Comparison of ENCODE assay signal across 9 mouse cellular contexts in the genomic region with DNA sequence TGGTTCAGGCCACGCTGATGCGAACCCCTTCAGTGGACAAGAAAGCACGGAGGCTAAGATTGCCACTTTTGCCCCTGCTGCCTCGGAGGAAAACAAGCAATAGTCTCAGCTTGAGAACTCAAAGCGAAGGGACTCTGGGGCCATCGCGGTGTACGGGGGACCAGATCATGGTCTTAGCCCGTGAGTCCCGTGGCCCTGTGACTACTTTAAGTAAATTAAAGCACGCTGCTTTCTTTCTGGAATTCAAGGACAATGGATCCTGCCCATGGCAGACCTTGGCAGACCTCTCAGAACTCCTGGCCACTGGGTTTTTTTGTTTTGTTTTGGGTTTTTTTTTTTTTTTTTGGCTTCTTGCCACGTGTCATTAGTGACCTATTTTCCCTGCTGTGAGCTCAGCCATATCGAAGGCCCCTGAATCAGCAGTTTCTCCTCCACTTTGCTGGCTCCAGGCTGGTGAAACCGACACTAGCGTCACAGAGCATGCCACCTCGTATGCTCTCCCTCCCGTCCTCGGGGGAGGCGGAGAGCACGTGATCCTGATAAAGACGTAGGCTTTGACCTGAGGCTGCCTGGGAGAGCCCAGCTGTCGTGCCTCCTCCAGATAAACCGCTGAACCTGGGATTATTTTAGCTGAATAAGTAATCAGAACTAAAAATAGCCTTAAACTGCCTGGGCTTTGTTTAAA.
DNase-seq lines count a peak whose midpoint lies in the region; ATAC-seq and TF ChIP-seq lines count a peak whose summit lies in the region.
"Had no signal": no experiment of that assay in that cellular context is flagged by ENCODE, and none has a peak within 500 bp of the region (broad histone marks: within the 10 kb centered on the region; RNA-seq: fewer than 3 reads in every experiment).

No protein-coding gene starts in this region.

- H3K9me3 ChIP-seq in embryonic facial prominence, embryonic 10.5 days, result no peaks in the 10 kb centered on the region
- H3K9me3 ChIP-seq in intestine, postnatal 0 days (ENCODE audit: control insufficient read depth), result no peaks in the 10 kb centered on the region
- peaks cover 4% of the 10 kb centered on the region; the same call in 1 of the 2 replicates for H3K9me3 ChIP-seq in liver, embryonic 12.5 days (replicated peaks)
- H3K9me3 ChIP-seq in neural tube, embryonic 12.5 days, result no peaks in the 10 kb centered on the region

- peak; percentile 60 for DNase-seq in ovary, postnatal 36 days (ENCODE audit: low spot score)
- no peak for DNase-seq in ovary, postnatal 14 days (ENCODE audit: low spot score)
- peak; percentile 45 for DNase-seq in embryonic facial prominence, embryonic 10.5 days (ENCODE audit: low spot score)
- DNase-seq in heart, adult 8-10 months (ENCODE audit: low spot score), result peak; percentile 82

- no peak overlapping the region for H3K9ac ChIP-seq in intestine, postnatal 0 days (ENCODE audit: low read depth, low read length)
- H3K9ac ChIP-seq in liver, embryonic 12.5 days, result no peak overlapping the region
- H3K9ac ChIP-seq in neural tube, embryonic 12.5 days, result no peak overlapping the region

- no peak overlapping the region for H3K4me2 ChIP-seq in intestine, postnatal 0 days (replicated peaks; ENCODE audit: low read depth)
- peak overlapping the region; percentile 33 for H3K4me2 ChIP-seq in liver, embryonic 12.5 days
- H3K4me2 ChIP-seq in neural tube, embryonic 12.5 days (replicated peaks), result peak overlapping the region; percentile 34; the same call in 1 of the 2 replicates

- no peak overlapping the region for H3K4me3 ChIP-seq in embryonic facial prominence, embryonic 10.5 days
- H3K4me3 ChIP-seq in intestine, postnatal 0 days (ENCODE audit: low read depth, low read length), result no peak overlapping the region
- no peak overlapping the region for H3K4me3 ChIP-seq in liver, embryonic 12.5 days
- no peak overlapping the region for H3K4me3 ChIP-seq in neural tube, embryonic 12.5 days

- ATAC-seq in intestine, postnatal 0 days, result peak; percentile 96
- peak; percentile 93 for ATAC-seq in liver, embryonic 12.5 days
- ATAC-seq in neural tube, embryonic 12.5 days (ENCODE audit: low FRiP score, low read depth), result peak; percentile 93
- ATAC-seq in erythroid progenitor cell, adult 5-6 weeks (replicated peaks; ENCODE audit: low FRiP score, poor library complexity, severe bottlenecking), result no peak

- no peaks in the 10 kb centered on the region for H3K36me3 ChIP-seq in embryonic facial prominence, embryonic 10.5 days (replicated peaks)
- H3K36me3 ChIP-seq in intestine, postnatal 0 days (ENCODE audit: control insufficient read depth, insufficient read depth), result no peaks in the 10 kb centered on the region
- no peaks in the 10 kb centered on the region for H3K36me3 ChIP-seq in liver, embryonic 12.5 days
- H3K36me3 ChIP-seq in neural tube, embryonic 12.5 days, result no peaks in the 10 kb centered on the region

- 55% methylated on average over 23 of the region's 23 CpGs for WGBS in embryonic facial prominence, embryonic 10.5 days
- WGBS in intestine, postnatal 0 days, result 42% methylated on average over 23 of the region's 23 CpGs
- WGBS in liver, embryonic 12.5 days (ENCODE audit: insufficient replicate concordance), result 40% methylated on average over 23 of the region's 23 CpGs
- 51% methylated on average over 23 of the region's 23 CpGs for WGBS in neural tube, embryonic 12.5 days

- no peaks in the 10 kb centered on the region for H3K27me3 ChIP-seq in embryonic facial prominence, embryonic 10.5 days (replicated peaks; ENCODE audit: low read depth, poor library complexity, severe bottlenecking)
- no peaks in the 10 kb centered on the region for H3K27me3 ChIP-seq in intestine, postnatal 0 days (replicated peaks; ENCODE audit: control insufficient read depth, insufficient read depth, low read length)
- no peaks in the 10 kb centered on the region for H3K27me3 ChIP-seq in liver, embryonic 12.5 days (replicated peaks)
- no peaks in the 10 kb centered on the region for H3K27me3 ChIP-seq in neural tube, embryonic 12.5 days (replicated peaks)

- TF ChIP-seq CTCF in intestine, postnatal 0 days (IDR thresholded peaks at IDR 0.05; ENCODE audit: low read depth), result no peak

- H3K4me1 ChIP-seq in embryonic facial prominence, embryonic 10.5 days, result no peaks in the 10 kb centered on the region; the same call in 1 of the 2 replicates
- H3K4me1 ChIP-seq in intestine, postnatal 0 days (replicated peaks; ENCODE audit: control insufficient read depth, insufficient read depth, low read length), result no peaks in the 10 kb centered on the region
- H3K4me1 ChIP-seq in liver, embryonic 12.5 days, result peaks cover 41% of the 10 kb centered on the region
- peaks cover 3% of the 10 kb centered on the region for H3K4me1 ChIP-seq in neural tube, embryonic 12.5 days

- no peak overlapping the region for H3K27ac ChIP-seq in embryonic facial prominence, embryonic 10.5 days (replicated peaks)
- no peak overlapping the region for H3K27ac ChIP-seq in intestine, postnatal 0 days (ENCODE audit: low read depth, low read length)
- peak overlapping the region; percentile 48; the same call in 1 of the 2 replicates for H3K27ac ChIP-seq in liver, embryonic 12.5 days
- H3K27ac ChIP-seq in neural tube, embryonic 12.5 days, result no peak overlapping the region
- H3K27ac ChIP-seq: macrophage had no signal
